Mouse (Mus musculus) kidney, embryonic 15.5 days (tissue): Measurements from ENCODE around the gene Btg2. TPM values are rescaled to one million over a fixed set of nuclear protein-coding genes. Genes with fewer than 3 reads are reported as not detected.
A peak's percentile ranks its signal among the peaks of the same experiment; 100 is the strongest.

ENCODE experiments used
- ATAC-seq: fragments of 200-750 bp; cut with Nextera tagmentation; replicated peaks from 2 replicates; pipeline ENCODE4 v1.8.0; 2017; ENCODE audit warnings: moderate TSS enrichment; ENCODE audit not compliant: low FRiP score
- H3K27ac ChIP-seq: fragments of 300-500 bp; sonication (generic); 2 replicates; pipeline ENCODE4 v1.5.1; 2015; ENCODE audit warnings: mild to moderate bottlenecking, inconsistent platforms
- H3K27me3 ChIP-seq: fragments of 300-500 bp; sonication (generic); 2 replicates; pipeline ENCODE4 v1.6.1; 2015; ENCODE audit warnings: inconsistent platforms
- H3K36me3 ChIP-seq: fragments of 300-500 bp; sonication (generic); 2 replicates; pipeline ENCODE4 v1.6.1; 2015; ENCODE audit warnings: inconsistent platforms
- H3K4me1 ChIP-seq: fragments of 300-500 bp; sonication (generic); 2 replicates; pipeline ENCODE4 v1.6.1; 2015; ENCODE audit warnings: inconsistent platforms
- H3K4me2 ChIP-seq: fragments of 300-500 bp; sonication (generic); 2 replicates; pipeline ENCODE4 v1.6.1; 2015; ENCODE audit warnings: moderate library complexity, mild to moderate bottlenecking, inconsistent platforms
- H3K4me3 ChIP-seq: fragments of 300-500 bp; sonication (generic); replicated peaks from 2 replicates; pipeline ENCODE4 v1.5.1; 2015; ENCODE audit warnings: mild to moderate bottlenecking, inconsistent platforms
- H3K9ac ChIP-seq: fragments of 300-500 bp; sonication (generic); 2 replicates; pipeline ENCODE4 v1.6.1; 2015; ENCODE audit warnings: mild to moderate bottlenecking, inconsistent platforms
- H3K9me3 ChIP-seq: fragments of 300-500 bp; sonication (generic); replicated peaks from 2 replicates; pipeline ENCODE4 v1.6.1; 2016; ENCODE audit warnings: inconsistent platforms
- WGBS: fragments of 180-500 bp; shearing (Covaris S2); methylation state at CpG from one replicate; pipeline ENCODE4 v1.1.7; 2015; ENCODE audit warnings: mixed read lengths; 5-methylcytosine and 5-hydroxymethylcytosine counted together
- polyA plus RNA-seq: library from polyadenylated mRNA; unstranded; fragments of >200 nt; fragmentation: Nextera tagmentation; extraction: Ambion mirVana; gene quantifications from 2 replicates; pipeline ENCODE4 v1.2.1, GENCODE M21; 2015

The Btg2 gene
- polyA plus RNA-seq, 1 experiment from 2014 or later = 32.2 TPM

DNA sequence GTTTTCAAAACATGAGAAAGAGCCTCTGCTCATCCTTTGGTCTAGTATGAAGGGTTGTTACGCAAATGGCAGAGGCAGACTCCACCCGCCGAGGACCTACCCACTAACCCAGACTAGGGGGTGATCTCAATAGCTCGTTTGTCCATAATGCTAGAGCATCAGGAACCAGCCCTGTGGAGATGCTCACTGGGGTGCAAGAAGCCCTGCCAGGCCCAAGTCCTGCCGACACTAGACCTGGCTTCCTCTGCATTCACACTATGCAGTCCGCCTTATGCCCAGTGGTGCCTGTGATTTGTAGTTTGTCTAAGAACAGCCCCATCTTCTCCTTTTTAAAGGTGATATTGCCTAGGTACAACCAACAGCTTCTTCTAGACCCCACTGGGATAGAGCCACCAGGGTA, 31.5 kb downstream of the Btg2 start:
- WGBS = 86% methylated on average over 6 of the region's 6 CpGs
- peaks cover 17% of the 10 kb centered on the region; the same call in 1 of the 2 replicates for H3K27me3 ChIP-seq
- H3K4me1 ChIP-seq = peaks cover 12% of the 10 kb centered on the region
- H3K4me2 ChIP-seq = no peak overlapping the region
- H3K9ac ChIP-seq = no peak overlapping the region
- no peak overlapping the region for H3K27ac ChIP-seq
- no peak for ATAC-seq
- no peaks in the 10 kb centered on the region for H3K36me3 ChIP-seq
- H3K9me3 ChIP-seq = no peaks in the 10 kb centered on the region
- no peak overlapping the region for H3K4me3 ChIP-seq

DNA sequence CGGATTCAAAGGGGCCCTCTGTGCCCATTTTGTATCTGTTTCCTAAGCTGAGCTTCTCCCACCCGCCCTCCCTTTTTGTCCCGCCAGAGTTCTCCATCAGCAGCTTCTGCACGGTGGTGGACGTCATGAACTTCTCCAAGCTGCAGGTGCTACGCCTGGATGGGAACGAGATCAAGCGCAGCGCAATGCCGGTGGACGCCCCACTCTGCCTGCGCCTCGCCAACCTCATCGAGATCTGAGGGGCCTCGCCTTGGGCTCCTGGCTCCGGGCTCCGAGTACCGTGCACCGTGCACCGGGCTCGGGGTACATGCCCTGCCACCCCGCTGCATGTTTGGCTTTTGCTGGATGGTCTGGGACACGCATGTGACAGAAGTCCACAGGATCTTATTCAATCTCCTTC, 32.5 kb downstream of the Btg2 start:
- H3K9ac ChIP-seq = 0 out of 2 replicates have a peak overlapping the region, but pooled peaks have one; percentile 29
- H3K4me2 ChIP-seq = peak overlapping the region; percentile 65
- no peaks in the 10 kb centered on the region for H3K9me3 ChIP-seq
- H3K4me1 ChIP-seq = peaks cover 14% of the 10 kb centered on the region
- peak; percentile 54 for ATAC-seq
- H3K27me3 ChIP-seq = peaks cover 17% of the 10 kb centered on the region; the same call in 1 of the 2 replicates
- 21% methylated on average over 23 of the region's 23 CpGs for WGBS
- H3K4me3 ChIP-seq = peak overlapping the region; percentile 31
- no peak overlapping the region for H3K27ac ChIP-seq
- H3K36me3 ChIP-seq = no peaks in the 10 kb centered on the region

DNA sequence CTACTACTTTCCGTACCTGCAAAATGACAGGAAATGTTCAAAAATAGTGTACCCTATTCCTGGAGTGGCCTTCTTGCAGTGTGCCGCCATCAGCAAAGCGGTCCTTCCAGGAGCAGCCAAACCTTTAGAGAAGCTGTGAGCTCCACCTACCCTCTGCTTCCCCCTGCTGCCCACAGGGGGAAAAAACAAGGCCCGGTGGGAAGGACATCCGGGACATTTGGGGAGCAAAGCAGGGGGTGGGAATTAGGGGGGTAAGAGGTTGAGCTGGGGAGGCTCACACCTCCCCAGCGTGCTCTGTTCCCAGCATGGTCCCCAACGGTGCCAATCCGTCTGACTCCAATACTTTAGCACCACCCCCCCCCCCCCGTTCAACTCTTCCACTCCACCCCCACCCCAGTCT, 32.9 kb downstream of the Btg2 start:
- Histone ChIP-seq H3K27ac (no peak overlapping the region), H3K4me3 (peak overlapping the region; percentile 31), H3K36me3 (no peaks in the 10 kb centered on the region), H3K4me1 (peaks cover 15% of the 10 kb centered on the region), H3K9ac (0 out of 2 replicates have a peak overlapping the region, but pooled peaks have one; percentile 29), H3K4me2 (peak overlapping the region; percentile 65), H3K27me3 (peaks cover 14% of the 10 kb centered on the region; the same call in 1 of the 2 replicates), H3K9me3 (no peaks in the 10 kb centered on the region)
- 0 out of 2 replicates have a peak, but pooled peaks have one; percentile 57 for ATAC-seq
- 5% methylated on average over 9 of the region's 9 CpGs for WGBS

DNA sequence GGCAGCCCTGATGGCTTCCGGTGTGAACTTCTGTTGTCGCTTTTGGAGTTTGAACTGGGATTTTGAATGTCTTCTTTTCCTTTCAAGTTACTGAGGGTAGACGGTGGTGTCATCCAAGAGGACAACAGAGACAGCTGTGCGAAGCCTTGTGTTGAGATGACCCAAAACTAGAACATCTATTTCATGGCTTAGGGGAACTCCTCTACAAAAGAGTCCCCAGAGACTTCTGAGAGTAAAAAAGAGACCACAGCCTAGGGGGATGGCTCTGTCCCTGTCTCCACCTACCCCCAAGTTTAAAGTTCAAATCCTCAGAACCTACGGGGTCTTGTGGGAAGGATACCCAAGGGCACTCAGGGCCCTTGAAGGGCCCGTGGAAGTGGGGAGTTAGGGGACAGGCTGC, 34.1 kb downstream of the Btg2 start:
- Histone ChIP-seq H3K9me3 (no peaks in the 10 kb centered on the region), H3K4me1 (peaks cover 15% of the 10 kb centered on the region)
- no peak for ATAC-seq

DNA sequence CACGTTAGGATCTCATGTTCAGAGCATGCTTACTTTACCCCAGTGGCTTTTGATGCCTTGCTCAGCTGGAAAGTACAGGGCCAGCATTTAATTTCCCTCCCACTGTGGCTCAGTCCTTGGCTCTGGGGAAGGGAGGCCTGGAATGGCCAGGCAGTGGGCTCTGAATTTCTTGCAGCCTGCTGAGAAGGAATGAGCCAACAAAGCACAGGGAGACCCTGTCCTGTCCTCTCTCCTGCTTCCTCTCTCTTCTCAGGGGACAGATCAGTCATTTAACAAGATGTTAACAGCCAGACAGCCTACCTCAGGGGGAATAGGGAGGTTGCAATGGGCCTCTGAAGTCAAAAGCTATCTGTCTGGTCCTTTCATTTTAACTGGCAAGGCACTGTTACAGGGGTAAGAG, 36.6 kb downstream of the Btg2 start:
- H3K4me1 ChIP-seq = peaks cover 19% of the 10 kb centered on the region
- 29% methylated on average over 1 of the region's 1 CpGs for WGBS
- no peaks in the 10 kb centered on the region for H3K9me3 ChIP-seq
- H3K36me3 ChIP-seq = no peaks in the 10 kb centered on the region
- no peak overlapping the region for H3K4me2 ChIP-seq
- no peak overlapping the region for H3K9ac ChIP-seq
- H3K27ac ChIP-seq = no peak overlapping the region
- H3K27me3 ChIP-seq = peaks cover 2% of the 10 kb centered on the region; the same call in 1 of the 2 replicates
- no peak overlapping the region for H3K4me3 ChIP-seq
- ATAC-seq = no peak

More for the DNA sequence above, 34.1 kb downstream of the Btg2 start:
- Histone ChIP-seq H3K27me3 (peaks cover 13% of the 10 kb centered on the region; the same call in 1 of the 2 replicates), H3K4me2 (no peak overlapping the region), H3K27ac (no peak overlapping the region), H3K4me3 (no peak overlapping the region), H3K9ac (no peak overlapping the region), H3K36me3 (no peaks in the 10 kb centered on the region)
- 86% methylated on average over 6 of the region's 6 CpGs for WGBS

DNA sequence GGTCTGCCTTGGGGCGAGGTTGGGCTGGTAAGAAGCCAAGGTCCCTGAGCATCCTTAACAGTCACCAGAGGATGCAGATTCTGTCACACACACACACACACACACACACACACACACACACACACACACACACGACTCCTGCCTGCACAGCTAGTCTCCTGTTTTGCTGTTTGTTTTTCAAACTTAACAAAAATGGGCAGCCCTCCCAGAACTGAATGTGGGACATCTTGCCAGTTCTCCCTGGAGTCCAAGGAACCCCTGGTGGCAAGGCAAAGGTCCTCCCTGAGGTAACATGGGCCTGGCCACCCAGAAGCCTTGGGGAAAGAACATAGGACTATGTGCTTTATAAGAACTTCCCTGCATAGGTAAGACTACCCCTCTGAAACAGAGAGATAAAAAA, 37.0 kb downstream of the Btg2 start:
- Histone ChIP-seq H3K4me2 (no peak overlapping the region), H3K4me3 (no peak overlapping the region), H3K4me1 (peaks cover 23% of the 10 kb centered on the region), H3K36me3 (no peaks in the 10 kb centered on the region), H3K9me3 (no peaks in the 10 kb centered on the region), H3K27ac (no peak overlapping the region), H3K27me3 (no peaks in the 10 kb centered on the region; the same call in 1 of the 2 replicates), H3K9ac (no peak overlapping the region)
- ATAC-seq = no peak
- WGBS = 58% methylated on average over 2 of the region's 2 CpGs

DNA sequence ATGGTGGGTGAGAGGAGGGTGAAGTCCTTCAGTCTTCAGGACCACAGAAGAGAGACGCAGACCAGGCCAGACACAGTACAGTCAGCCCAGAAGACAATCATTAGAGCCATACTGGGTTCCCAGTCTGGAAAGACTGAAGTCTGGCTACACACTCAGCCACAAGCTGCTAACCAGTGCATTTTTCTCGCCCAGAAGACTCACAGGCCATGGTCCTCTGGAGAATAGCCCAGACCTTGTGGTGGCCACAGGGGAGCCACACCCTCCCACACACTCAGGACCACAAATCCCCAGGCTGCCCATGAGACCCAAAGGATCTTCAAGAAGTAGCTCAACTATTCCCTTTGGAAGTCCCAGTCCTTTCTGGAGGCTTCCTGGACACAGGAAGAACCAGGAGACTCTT, 39.6 kb downstream of the Btg2 start:
- H3K9ac ChIP-seq = no peak overlapping the region
- no peak overlapping the region for H3K27ac ChIP-seq
- ATAC-seq = no peak
- H3K36me3 ChIP-seq = no peaks in the 10 kb centered on the region
- no peak overlapping the region for H3K4me2 ChIP-seq
- H3K9me3 ChIP-seq = no peaks in the 10 kb centered on the region
- H3K4me3 ChIP-seq = no peak overlapping the region
- 93% methylated on average over 2 of the region's 2 CpGs for WGBS
- peaks cover 17% of the 10 kb centered on the region for H3K4me1 ChIP-seq
- no peaks in the 10 kb centered on the region; the same call in 1 of the 2 replicates for H3K27me3 ChIP-seq

DNA sequence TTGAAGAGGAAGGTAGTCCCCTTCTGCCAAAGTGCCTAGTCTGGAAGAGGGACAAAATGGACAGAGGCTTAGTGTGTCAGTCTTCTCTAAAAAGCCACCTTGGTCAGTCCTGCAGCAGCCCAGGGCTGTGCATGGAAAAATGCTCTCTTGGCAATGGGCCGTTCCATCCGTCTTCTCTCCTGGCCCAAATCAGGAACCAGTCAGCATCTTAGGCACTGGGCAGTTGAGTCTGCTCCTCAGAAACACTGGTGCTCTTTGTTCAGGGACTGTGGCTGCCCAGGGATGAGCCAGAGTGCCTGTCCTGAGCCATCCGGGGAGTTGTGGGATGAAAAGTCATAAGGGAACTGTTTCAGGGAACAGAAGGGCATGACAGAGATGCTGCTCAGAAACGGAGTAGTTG, 40.6 kb downstream of the Btg2 start:
- no peak overlapping the region for H3K9ac ChIP-seq

DNA sequence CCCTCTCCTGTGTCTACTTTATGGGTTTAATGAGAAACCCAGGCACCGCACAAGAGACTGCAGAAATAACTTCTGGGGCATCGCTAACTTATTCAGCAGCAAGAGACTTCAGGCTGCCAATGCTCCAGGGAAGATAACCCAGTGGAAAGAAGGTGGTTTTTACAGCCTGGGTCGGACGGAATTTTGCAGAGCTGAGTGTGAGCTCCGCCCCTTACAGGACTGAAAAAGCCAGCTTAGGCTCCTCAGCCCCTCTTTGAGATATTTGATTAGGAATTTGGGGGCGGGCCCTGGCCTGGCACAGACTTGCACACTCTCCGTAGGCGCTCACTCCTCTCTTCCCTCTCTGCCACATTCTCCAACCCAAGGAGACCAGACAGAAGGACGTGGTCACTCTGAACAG, 41.7 kb downstream of the Btg2 start, which contains the start of gene Fmod:
TSS of gene Fmod (plus strand) at position 83 of the 400 bp plus-strand sequence.
- H3K9ac ChIP-seq = 0 out of 2 replicates have a peak within 1 kb of the TSS, but pooled peaks have one; percentile 1
- WGBS = 21% methylated on average over 9 of the region's 9 CpGs

More for the DNA sequence above, 40.6 kb downstream of the Btg2 start:
- no peak for ATAC-seq
- Histone ChIP-seq H3K36me3 (no peaks in the 10 kb centered on the region), H3K4me2 (no peak overlapping the region), H3K27me3 (no peaks in the 10 kb centered on the region; the same call in 1 of the 2 replicates), H3K4me1 (peaks cover 17% of the 10 kb centered on the region), H3K27ac (no peak overlapping the region), H3K9me3 (no peaks in the 10 kb centered on the region), H3K4me3 (no peak overlapping the region)
- 81% methylated on average over 4 of the region's 4 CpGs for WGBS

DNA sequence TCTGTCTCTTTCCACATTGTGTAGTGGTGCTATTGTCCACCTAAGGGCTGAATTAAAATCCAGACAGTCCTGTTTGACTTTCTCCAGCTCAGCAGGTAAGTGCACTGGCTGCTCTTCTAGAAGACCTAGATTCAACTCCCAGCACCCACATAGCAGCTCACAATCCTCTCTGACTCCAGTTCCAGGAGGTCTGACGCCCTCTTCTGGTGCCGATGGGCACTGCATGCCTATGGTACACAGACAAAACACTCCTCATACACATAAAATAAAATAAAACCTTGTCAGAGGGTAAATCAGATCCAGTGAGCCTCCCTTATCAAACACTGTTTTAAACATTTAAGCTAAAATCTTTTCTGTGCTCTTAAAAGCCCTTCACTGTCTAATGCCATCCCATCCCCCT, 42.4 kb downstream of the Btg2 start:
- 67% methylated on average over 2 of the region's 2 CpGs for WGBS
- H3K4me1 ChIP-seq = peaks cover 16% of the 10 kb centered on the region
- no peaks in the 10 kb centered on the region for H3K36me3 ChIP-seq
- peak overlapping the region; percentile 64; the same call in 1 of the 2 replicates for H3K27ac ChIP-seq
- H3K9me3 ChIP-seq = no peaks in the 10 kb centered on the region
- H3K9ac ChIP-seq = no peak overlapping the region
- H3K4me2 ChIP-seq = no peak overlapping the region
- no peak for ATAC-seq
- no peaks in the 10 kb centered on the region; the same call in 1 of the 2 replicates for H3K27me3 ChIP-seq
- H3K4me3 ChIP-seq = no peak overlapping the region

More for the DNA sequence above, 41.7 kb downstream of the Btg2 start, which contains the start of gene Fmod:
- H3K27ac ChIP-seq = peak within 1 kb of the TSS; percentile 64
- peak within 1 kb of the TSS; percentile 7 for H3K4me3 ChIP-seq
- H3K36me3 ChIP-seq = no peaks in the 10 kb centered on the region
- no peaks in the 10 kb centered on the region for H3K9me3 ChIP-seq
- H3K4me2 ChIP-seq = peak within 1 kb of the TSS; percentile 46
- ATAC-seq = peak; percentile 66; the same call in 1 of the 2 replicates
- H3K4me1 ChIP-seq = peaks cover 17% of the 10 kb centered on the region
- H3K27me3 ChIP-seq = no peaks in the 10 kb centered on the region; the same call in 1 of the 2 replicates

DNA sequence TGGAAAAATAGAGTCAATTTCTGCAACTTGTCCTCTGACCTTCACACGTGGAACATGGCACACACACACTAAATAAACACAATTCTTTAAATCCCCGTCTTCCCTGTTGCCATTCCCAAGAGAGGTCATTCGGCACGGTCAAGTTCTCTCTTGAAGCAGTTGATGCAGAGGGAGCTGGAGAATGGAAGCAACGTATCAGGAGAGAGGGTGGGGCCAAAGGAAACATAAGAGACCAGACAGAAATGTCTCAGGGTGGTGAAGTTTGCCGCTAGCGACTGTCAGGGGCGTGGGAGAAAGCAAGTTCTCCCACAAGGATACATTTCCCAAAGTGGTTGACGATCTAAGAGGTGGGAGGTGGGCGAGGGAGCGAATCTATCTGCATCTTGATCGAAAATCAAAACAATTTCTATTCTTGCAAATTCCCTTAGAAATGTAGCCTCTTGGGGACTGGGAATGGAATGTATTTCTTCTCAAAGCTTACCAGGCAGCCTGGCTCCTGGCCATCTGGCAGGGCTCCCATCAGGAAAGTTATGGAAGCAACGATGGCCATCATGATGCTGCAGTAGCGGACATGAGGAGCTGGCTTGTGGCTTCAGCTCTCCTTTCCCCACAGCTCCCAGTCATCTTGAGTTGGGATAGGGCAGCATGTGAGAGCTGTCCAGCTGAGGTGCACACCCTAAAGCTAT, 50.6 kb downstream of the Btg2 start:
- H3K9me3 ChIP-seq = no peaks in the 10 kb centered on the region
- H3K4me2 ChIP-seq = no peak overlapping the region
- 58% methylated on average over 14 of the region's 14 CpGs for WGBS
- ATAC-seq = no peak
- no peaks in the 10 kb centered on the region for H3K27me3 ChIP-seq
- H3K27ac ChIP-seq = no peak overlapping the region
- H3K4me3 ChIP-seq = no peak overlapping the region
- H3K9ac ChIP-seq = no peak overlapping the region
- H3K4me1 ChIP-seq = peaks cover 7% of the 10 kb centered on the region
- no peaks in the 10 kb centered on the region for H3K36me3 ChIP-seq

DNA sequence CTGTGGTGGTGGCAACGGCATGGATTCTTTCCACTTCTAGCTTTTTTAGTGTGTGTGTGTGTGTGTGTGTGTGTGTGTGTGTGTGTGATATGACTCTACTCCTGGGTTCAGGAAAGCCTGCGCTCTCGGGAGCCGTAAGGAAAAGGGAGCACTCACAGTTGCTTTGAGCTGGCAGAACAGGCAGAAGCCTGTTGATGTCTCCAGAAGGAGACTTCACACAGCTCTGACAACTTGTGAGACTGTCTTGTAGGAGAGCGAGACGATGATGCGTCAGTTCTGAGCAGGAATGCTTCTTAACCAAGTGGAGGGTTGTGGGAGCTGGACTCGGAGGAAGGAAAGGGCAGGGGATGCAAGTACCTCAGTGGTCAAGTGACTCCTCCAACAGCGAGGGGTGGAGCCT, 52.2 kb downstream of the Btg2 start:
- H3K4me3 ChIP-seq = no peak overlapping the region
- no peak for ATAC-seq
- 86% methylated on average over 9 of the region's 9 CpGs for WGBS
- no peak overlapping the region for H3K9ac ChIP-seq
- H3K27me3 ChIP-seq = no peaks in the 10 kb centered on the region
- no peak overlapping the region for H3K4me2 ChIP-seq
- H3K27ac ChIP-seq = no peak overlapping the region
- no peaks in the 10 kb centered on the region for H3K9me3 ChIP-seq
- H3K4me1 ChIP-seq = peaks cover 7% of the 10 kb centered on the region
- no peaks in the 10 kb centered on the region for H3K36me3 ChIP-seq
